Mouse (Mus musculus) liver, embryonic 15.5 days (tissue): ENCODE measurements at regions not wholly inside any gene's neighbourhood (a gene's known extent, or its start where the extent isn't known, plus 50 kb on each side); places are given as distances from the start of the nearest gene placed in this dataset.
A peak's percentile ranks its signal among the peaks of the same experiment; 100 is the strongest.

ENCODE experiments used
- ATAC-seq: fragments of 200-750 bp; cut with Nextera tagmentation; 2 replicates; pipeline ENCODE4 v1.8.0; 2017; ENCODE audit warnings: moderate number of reproducible peaks, mild to moderate bottlenecking, moderate library complexity; ENCODE audit not compliant: insufficient read depth
- H3K27ac ChIP-seq: fragments of 300-500 bp; sonication (generic); replicated peaks from 2 replicates; pipeline ENCODE4 v1.5.1; 2015; ENCODE audit warnings: mild to moderate bottlenecking, inconsistent platforms
- H3K27me3 ChIP-seq: fragments of 300-500 bp; sonication (generic); 2 replicates; pipeline ENCODE4 v1.6.1; 2015; ENCODE audit warnings: mild to moderate bottlenecking, inconsistent platforms
- H3K36me3 ChIP-seq: fragments of 300-500 bp; sonication (generic); replicated peaks from 2 replicates; pipeline ENCODE4 v1.6.1; 2015; ENCODE audit warnings: moderate library complexity, mild to moderate bottlenecking, inconsistent platforms
- H3K4me1 ChIP-seq: fragments of 300-500 bp; sonication (generic); replicated peaks from 2 replicates; pipeline ENCODE4 v1.6.1; 2015; ENCODE audit warnings: inconsistent platforms
- H3K4me2 ChIP-seq: fragments of 300-500 bp; sonication (generic); 2 replicates; pipeline ENCODE4 v1.6.1; 2015; ENCODE audit warnings: moderate library complexity, mild to moderate bottlenecking, inconsistent platforms
- H3K4me3 ChIP-seq: fragments of 300-500 bp; sonication (generic); replicated peaks from 2 replicates; pipeline ENCODE4 v1.5.1; 2015; ENCODE audit warnings: mild to moderate bottlenecking, inconsistent platforms
- H3K9ac ChIP-seq: fragments of 300-500 bp; sonication (generic); 2 replicates; pipeline ENCODE4 v1.6.1; 2015; ENCODE audit warnings: moderate library complexity, mild to moderate bottlenecking, inconsistent platforms
- H3K9me3 ChIP-seq: fragments of 300-500 bp; sonication (generic); replicated peaks from 2 replicates; pipeline ENCODE4 v1.6.1; 2016; ENCODE audit warnings: inconsistent platforms
- WGBS: fragments of 180-500 bp; shearing (Covaris S2); methylation state at CpG from one replicate; pipeline ENCODE4 v1.1.7; 2015; ENCODE audit warnings: mixed read lengths; ENCODE audit not compliant: insufficient replicate concordance; 5-methylcytosine and 5-hydroxymethylcytosine counted together

GRCm38 (mm10) chr6:95769808-95770207 lies 51.2 kb upstream of the Suclg2 start:
- 48% methylated on average over 3 of the region's 3 CpGs for WGBS
- no peaks in the 10 kb centered on the region for H3K4me1 ChIP-seq
- no peak overlapping the region for H3K4me3 ChIP-seq
- no peak overlapping the region for H3K27ac ChIP-seq
- ATAC-seq, result no peak
- H3K9me3 ChIP-seq, result no peaks in the 10 kb centered on the region
- H3K4me2 ChIP-seq, result no peak overlapping the region
- H3K9ac ChIP-seq, result no peak overlapping the region
- H3K36me3 ChIP-seq, result no peaks in the 10 kb centered on the region
- no peaks in the 10 kb centered on the region for H3K27me3 ChIP-seq

- 61% methylated on average over 6 of the region's 6 CpGs for WGBS
- no peak for ATAC-seq
- Histone ChIP-seq H3K9me3 (no peaks in the 10 kb centered on the region), H3K36me3 (no peaks in the 10 kb centered on the region), H3K9ac (no peak overlapping the region), H3K4me2 (no peak overlapping the region), H3K4me3 (no peak overlapping the region), H3K27me3 (no peaks in the 10 kb centered on the region), H3K27ac (no peak overlapping the region), H3K4me1 (no peaks in the 10 kb centered on the region)
Measured at GRCm38 (mm10) chr6:95801651-95802050, 83.1 kb upstream of the Suclg2 start.

GRCm38 (mm10) chr6:95841502-95841901 lies 122.9 kb upstream of the Suclg2 start:
- ATAC-seq, result no peak
- H3K27ac ChIP-seq, result no peak overlapping the region
- no peaks in the 10 kb centered on the region for H3K27me3 ChIP-seq
- H3K4me3 ChIP-seq, result no peak overlapping the region
- H3K4me1 ChIP-seq, result no peaks in the 10 kb centered on the region
- no peak overlapping the region for H3K9ac ChIP-seq
- 63% methylated on average over 3 of the region's 3 CpGs for WGBS
- H3K4me2 ChIP-seq, result no peak overlapping the region
- H3K36me3 ChIP-seq, result no peaks in the 10 kb centered on the region
- H3K9me3 ChIP-seq, result no peaks in the 10 kb centered on the region

- ATAC-seq, result no peak
- Histone ChIP-seq H3K27ac (no peak overlapping the region), H3K4me2 (no peak overlapping the region), H3K4me1 (no peaks in the 10 kb centered on the region), H3K9ac (no peak overlapping the region), H3K36me3 (no peaks in the 10 kb centered on the region), H3K27me3 (no peaks in the 10 kb centered on the region), H3K9me3 (no peaks in the 10 kb centered on the region), H3K4me3 (no peak overlapping the region)
- WGBS, result 40% methylated on average over 1 of the region's 1 CpGs
Measured at GRCm38 (mm10) chr6:95846536-95846935, 127.9 kb upstream of the Suclg2 start.

GRCm38 (mm10) chr6:95875463-95875862 lies 156.9 kb upstream of the Suclg2 start:
- Histone ChIP-seq H3K27ac (no peak overlapping the region), H3K27me3 (no peaks in the 10 kb centered on the region), H3K4me2 (no peak overlapping the region), H3K4me1 (no peaks in the 10 kb centered on the region), H3K9me3 (no peaks in the 10 kb centered on the region), H3K9ac (no peak overlapping the region), H3K4me3 (no peak overlapping the region), H3K36me3 (no peaks in the 10 kb centered on the region)
- WGBS, result 50% methylated on average over 6 of the region's 6 CpGs
- no peak for ATAC-seq

- no peaks in the 10 kb centered on the region for H3K27me3 ChIP-seq
- H3K27ac ChIP-seq, result no peak overlapping the region
- no peak overlapping the region for H3K4me2 ChIP-seq
- no peaks in the 10 kb centered on the region for H3K36me3 ChIP-seq
- no peaks in the 10 kb centered on the region for H3K9me3 ChIP-seq
- 48% methylated on average over 2 of the region's 2 CpGs for WGBS
- no peak overlapping the region for H3K9ac ChIP-seq
- no peak for ATAC-seq
- H3K4me1 ChIP-seq, result no peaks in the 10 kb centered on the region
- H3K4me3 ChIP-seq, result no peak overlapping the region
Measured at GRCm38 (mm10) chr6:95876320-95876719, 157.7 kb upstream of the Suclg2 start.

- Histone ChIP-seq H3K36me3 (no peaks in the 10 kb centered on the region), H3K27ac (no peak overlapping the region), H3K27me3 (no peaks in the 10 kb centered on the region), H3K9me3 (no peaks in the 10 kb centered on the region), H3K4me2 (no peak overlapping the region), H3K4me1 (no peaks in the 10 kb centered on the region), H3K9ac (no peak overlapping the region), H3K4me3 (no peak overlapping the region)
- 74% methylated on average over 4 of the region's 4 CpGs for WGBS
- ATAC-seq, result no peak
Measured at GRCm38 (mm10) chr6:95886645-95887044, 168.0 kb upstream of the Suclg2 start.

GRCm38 (mm10) chr6:95902551-95902950 lies 184.0 kb upstream of the Suclg2 start:
- Histone ChIP-seq H3K27ac (no peak overlapping the region), H3K9me3 (0 out of 2 replicates have a peak, but pooled peaks cover 5% of the 10 kb centered on the region), H3K9ac (no peak overlapping the region), H3K4me1 (no peaks in the 10 kb centered on the region), H3K4me2 (no peak overlapping the region), H3K4me3 (no peak overlapping the region), H3K36me3 (no peaks in the 10 kb centered on the region), H3K27me3 (no peaks in the 10 kb centered on the region)
- WGBS, result 61% methylated on average over 2 of the region's 2 CpGs
- ATAC-seq, result no peak

GRCm38 (mm10) chr6:95904085-95904633 lies 185.6 kb upstream of the Suclg2 start:
- 0 out of 2 replicates have a peak, but pooled peaks cover 5% of the 10 kb centered on the region for H3K9me3 ChIP-seq
- no peak overlapping the region for H3K4me3 ChIP-seq
- H3K4me2 ChIP-seq, result no peak overlapping the region
- no peaks in the 10 kb centered on the region for H3K36me3 ChIP-seq
- H3K27ac ChIP-seq, result no peak overlapping the region
- H3K27me3 ChIP-seq, result no peaks in the 10 kb centered on the region
- H3K9ac ChIP-seq, result no peak overlapping the region
- no peak for ATAC-seq
- WGBS, result 33% methylated on average over 10 of the region's 10 CpGs
- no peaks in the 10 kb centered on the region for H3K4me1 ChIP-seq

- no peak for ATAC-seq
Measured at GRCm38 (mm10) chr6:95905057-95905456, 186.5 kb upstream of the Suclg2 start.

GRCm38 (mm10) chr6:95921737-95922136 lies 191.2 kb upstream of the Fam19a1 start:
- Histone ChIP-seq H3K36me3 (no peaks in the 10 kb centered on the region), H3K27ac (no peak overlapping the region), H3K9me3 (no peaks in the 10 kb centered on the region), H3K4me2 (no peak overlapping the region), H3K27me3 (no peaks in the 10 kb centered on the region), H3K4me3 (no peak overlapping the region), H3K4me1 (no peaks in the 10 kb centered on the region), H3K9ac (no peak overlapping the region)
- ATAC-seq, result no peak
- 31% methylated on average over 3 of the region's 3 CpGs for WGBS

More at GRCm38 (mm10) chr6:95905057-95905456, 186.5 kb upstream of the Suclg2 start:
- H3K4me3 ChIP-seq, result no peak overlapping the region
- 61% methylated on average over 8 of the region's 8 CpGs for WGBS
- H3K4me2 ChIP-seq, result no peak overlapping the region
- no peak overlapping the region for H3K9ac ChIP-seq
- no peaks in the 10 kb centered on the region for H3K36me3 ChIP-seq
- H3K27ac ChIP-seq, result no peak overlapping the region
- no peaks in the 10 kb centered on the region for H3K27me3 ChIP-seq
- 0 out of 2 replicates have a peak, but pooled peaks cover 5% of the 10 kb centered on the region for H3K9me3 ChIP-seq
- no peaks in the 10 kb centered on the region for H3K4me1 ChIP-seq

GRCm38 (mm10) chr6:95934561-95934960 lies 178.4 kb upstream of the Fam19a1 start:
- no peaks in the 10 kb centered on the region for H3K4me1 ChIP-seq
- no peaks in the 10 kb centered on the region for H3K36me3 ChIP-seq
- no peak overlapping the region for H3K9ac ChIP-seq
- ATAC-seq, result peak; percentile 49
- no peak overlapping the region for H3K4me2 ChIP-seq
- H3K27me3 ChIP-seq, result no peaks in the 10 kb centered on the region
- WGBS, result 49% methylated on average over 1 of the region's 1 CpGs
- no peaks in the 10 kb centered on the region for H3K9me3 ChIP-seq
- peak overlapping the region; percentile 60 for H3K27ac ChIP-seq
- no peak overlapping the region for H3K4me3 ChIP-seq
